Mouse (Mus musculus): ENCODE results near the gene Spg11.
"Not testable (repeated sequence)": the region's sequence is repeated elsewhere in the genome, so short reads cannot be mapped to it uniquely, and the experiment has no call there.

Gene Spg11

GRCm38 (mm10) chr2:122145756-122146155 lies 27.6 kb upstream of the Spg11 start:
- no peak for DNase-seq (ENCODE audit: low spot score)

- DNase-seq (ENCODE audit: low spot score) = no peak
Observed at GRCm38 (mm10) chr2:122143111-122143510, 24.9 kb upstream of the Spg11 start.

GRCm38 (mm10) chr2:122141332-122141967 lies 23.3 kb upstream of the Spg11 start:
- no peak for DNase-seq (ENCODE audit: low spot score)

- DNase-seq (ENCODE audit: low spot score) = no peak
Observed at GRCm38 (mm10) chr2:122140815-122141214, 22.6 kb upstream of the Spg11 start.

GRCm38 (mm10) chr2:122137839-122138465 lies 19.8 kb upstream of the Spg11 start:
- no peak for DNase-seq (ENCODE audit: low spot score)

GRCm38 (mm10) chr2:122132618-122133017 lies 14.4 kb upstream of the Spg11 start:
- no peak for DNase-seq (ENCODE audit: low spot score)

- no peak for DNase-seq (ENCODE audit: low spot score)
Observed at GRCm38 (mm10) chr2:122132078-122132477, 13.9 kb upstream of the Spg11 start.

GRCm38 (mm10) chr2:122127635-122128034 lies 9.4 kb upstream of the Spg11 start:
- DNase-seq (ENCODE audit: low spot score) = no peak

- DNase-seq (ENCODE audit: low spot score) = no peak
Observed at GRCm38 (mm10) chr2:122126765-122127347, 8.7 kb upstream of the Spg11 start.

GRCm38 (mm10) chr2:122125680-122126572 lies 7.7 kb upstream of the Spg11 start:
- DNase-seq (ENCODE audit: low spot score) = no peak

- no peak for DNase-seq (ENCODE audit: low spot score)
Observed at GRCm38 (mm10) chr2:122116888-122117287, 1.3 kb downstream of the Spg11 start.

- no peak for DNase-seq (ENCODE audit: low spot score)
Observed at GRCm38 (mm10) chr2:122109714-122110113, 8.5 kb downstream of the Spg11 start.

- DNase-seq (ENCODE audit: low spot score) = no peak
Observed at GRCm38 (mm10) chr2:122108101-122108500, 10.1 kb downstream of the Spg11 start.

- peak; percentile 15 for DNase-seq (ENCODE audit: low spot score)
Observed at GRCm38 (mm10) chr2:122102070-122102469, 16.1 kb downstream of the Spg11 start.

- not testable (repeated sequence) for DNase-seq (ENCODE audit: low spot score)
Observed at GRCm38 (mm10) chr2:122097686-122098085, 20.5 kb downstream of the Spg11 start.

- no peak for DNase-seq (ENCODE audit: low spot score)
Observed at GRCm38 (mm10) chr2:122093844-122094243, 24.3 kb downstream of the Spg11 start.

- DNase-seq (ENCODE audit: low spot score) = no peak
Observed at GRCm38 (mm10) chr2:122086446-122086845, 31.7 kb downstream of the Spg11 start.

GRCm38 (mm10) chr2:122081728-122082456 lies 36.3 kb downstream of the Spg11 start:
- no peak for DNase-seq (ENCODE audit: low spot score)

- peak; percentile 55 for DNase-seq (ENCODE audit: low spot score)
Observed at GRCm38 (mm10) chr2:122069922-122070321, 48.3 kb downstream of the Spg11 start.

- DNase-seq (ENCODE audit: low spot score) = no peak
Observed at GRCm38 (mm10) chr2:122069144-122069912, 48.9 kb downstream of the Spg11 start.

- DNase-seq (ENCODE audit: low spot score) = no peak
Observed at GRCm38 (mm10) chr2:122066241-122066640, 51.9 kb downstream of the Spg11 start.

Measured in urinary bladder, postnatal 25 days (tissue).